Comparison of ENCODE assay signal across 21 mouse cellular contexts in the genomic region with DNA sequence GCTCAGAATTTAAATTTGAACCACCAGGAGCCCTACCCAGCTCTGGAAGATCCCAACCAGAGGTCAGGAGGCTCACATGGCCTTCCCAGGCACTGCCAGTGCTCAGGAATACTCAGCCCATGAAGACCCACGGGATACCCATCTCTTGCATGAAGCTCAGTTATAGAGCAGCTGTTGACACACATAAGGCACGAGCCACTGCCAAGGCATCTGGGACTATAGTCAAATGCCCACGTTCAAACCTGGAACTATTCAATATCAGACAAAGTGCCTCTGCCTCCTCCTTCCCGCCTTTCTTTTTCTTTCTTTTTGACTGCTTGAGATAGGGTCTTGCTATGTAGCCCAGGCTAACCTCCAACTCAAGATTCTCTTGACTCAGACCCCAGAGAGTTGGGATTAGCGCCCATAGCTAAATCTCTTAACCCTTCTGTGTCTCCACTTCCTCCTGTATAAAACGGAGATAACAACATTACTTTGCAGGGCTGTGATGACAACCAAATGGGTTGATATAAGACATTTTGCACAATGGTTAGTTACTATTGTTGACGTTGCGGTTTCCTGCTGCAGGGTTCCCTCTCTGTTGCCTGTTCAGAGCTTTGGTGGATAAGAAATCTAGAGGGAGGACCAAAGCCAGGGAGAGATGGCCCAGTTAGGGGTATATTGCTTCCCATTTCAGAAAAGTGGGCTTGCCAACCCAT. TPM values are rescaled to one million over a fixed set of nuclear protein-coding genes. Genes with fewer than 3 reads are reported as not detected.
A peak's percentile ranks its signal among the peaks of the same experiment; 100 is the strongest.
DNase-seq lines count a peak whose midpoint lies in the region; ATAC-seq and TF ChIP-seq lines count a peak whose summit lies in the region.
"Had no signal": no experiment of that assay in that cellular context is flagged by ENCODE, and none has a peak within 500 bp of the region (broad histone marks: within the 10 kb centered on the region; RNA-seq: fewer than 3 reads in every experiment).

No protein-coding gene starts in this region.

- no peaks in the 10 kb centered on the region for H3K27me3 ChIP-seq in kidney, adult 2 months (replicated peaks; ENCODE audit: control insufficient read depth, insufficient read depth, low read length)
- peaks cover 28% of the 10 kb centered on the region for H3K27me3 ChIP-seq in midbrain, embryonic 11.5 days (ENCODE audit: control insufficient read depth, insufficient read depth, low read length)
- peaks cover 8% of the 10 kb centered on the region for H3K27me3 ChIP-seq in midbrain, postnatal 0 days (ENCODE audit: insufficient read depth, low read length)

- H3K9ac ChIP-seq in midbrain, embryonic 11.5 days (ENCODE audit: low read length), result no peak overlapping the region
- H3K9ac ChIP-seq in midbrain, postnatal 0 days (replicated peaks; ENCODE audit: low read length, poor library complexity, severe bottlenecking), result no peak overlapping the region
- H3K9ac ChIP-seq: hindbrain, embryonic 15.5 days; limb, embryonic 15.5 days; liver, embryonic 14.5 days; lung, embryonic 14.5 days; midbrain, embryonic 13.5 days had no signal

- DNase-seq in kidney, adult 2 months, result no peak
- no peak for DNase-seq in kidney, postnatal 14 days
- peak; percentile 69 for DNase-seq in midbrain, embryonic 11.5 days (ENCODE audit: low spot score, missing footprints)
- DNase-seq in midbrain, postnatal 0 days (ENCODE audit: low spot score), result no peak
- peak; percentile 70 for DNase-seq in brain, adult 2 months (ENCODE audit: low read depth, low spot score)
- peak; percentile 36 to 57 for DNase-seq in layer of hippocampus, postnatal 14 days (ENCODE audit: low spot score in 2 of 2)
- no peak for DNase-seq in B cell, adult 2 months
- DNase-seq: adrenal gland, postnatal 10 days; cerebellum, adult 9-10 months; kidney, adult 8-10 months; kidney, postnatal 10 days; left cerebral cortex, postnatal 4 days; lung, embryonic 14.5 days; thymus, adult 2 months had no signal

- ATAC-seq in midbrain, embryonic 11.5 days (ENCODE audit: low FRiP score), result no peak
- ATAC-seq in midbrain, postnatal 0 days (ENCODE audit: low FRiP score), result no peak
- ATAC-seq: midbrain, embryonic 13.5 days had no signal

- H3K36me3 ChIP-seq in kidney, adult 2 months (ENCODE audit: control insufficient read depth, insufficient read depth, low read length), result no peaks in the 10 kb centered on the region
- no peaks in the 10 kb centered on the region for H3K36me3 ChIP-seq in midbrain, embryonic 11.5 days (ENCODE audit: control insufficient read depth, insufficient read depth, low read length)
- no peaks in the 10 kb centered on the region for H3K36me3 ChIP-seq in midbrain, postnatal 0 days (ENCODE audit: insufficient read depth, low read length)
- H3K36me3 ChIP-seq: forebrain, embryonic 10.5 days; hindbrain, embryonic 15.5 days; limb, embryonic 15.5 days; midbrain, embryonic 13.5 days had no signal

- TF ChIP-seq CTCF in kidney, adult 2 months (conservative IDR thresholded peaks at IDR 0.05; ENCODE audit: insufficient read depth, insufficient read length, low read depth, low read length), result no peak
- TF ChIP-seq CTCF in midbrain, postnatal 0 days (IDR thresholded peaks at IDR 0.05), result no peak

- no peaks in the 10 kb centered on the region for H3K9me3 ChIP-seq in midbrain, embryonic 11.5 days (ENCODE audit: control insufficient read depth, low read length)
- H3K9me3 ChIP-seq in midbrain, postnatal 0 days (ENCODE audit: low read length), result no peaks in the 10 kb centered on the region
- H3K9me3 ChIP-seq: forebrain, embryonic 10.5 days; hindbrain, embryonic 15.5 days; limb, embryonic 15.5 days; midbrain, embryonic 13.5 days had no signal

- peaks cover 7% of the 10 kb centered on the region; the same call in 1 of the 2 replicates for H3K4me1 ChIP-seq in kidney, adult 2 months (ENCODE audit: control insufficient read depth, insufficient read depth, low read length)
- H3K4me1 ChIP-seq in midbrain, embryonic 11.5 days (ENCODE audit: control insufficient read depth, insufficient read depth, low read length), result peaks cover 8% of the 10 kb centered on the region
- peaks cover 9% of the 10 kb centered on the region for H3K4me1 ChIP-seq in midbrain, postnatal 0 days (ENCODE audit: insufficient read depth, low read length)

- no peak for TF ChIP-seq POLR2A in kidney, adult 2 months (IDR thresholded peaks at IDR 0.05; ENCODE audit: low read depth, low read length)

- no peak overlapping the region for H3K4me2 ChIP-seq in midbrain, embryonic 11.5 days
- no peak overlapping the region for H3K4me2 ChIP-seq in midbrain, postnatal 0 days (ENCODE audit: low read depth, low read length, poor library complexity, severe bottlenecking)
- H3K4me2 ChIP-seq: heart, embryonic 11.5 days; hindbrain, embryonic 15.5 days; limb, embryonic 15.5 days; lung, embryonic 14.5 days; midbrain, embryonic 13.5 days had no signal

- H3K27ac ChIP-seq in kidney, adult 2 months (ENCODE audit: insufficient read depth, low read depth, low read length), result 0 out of 2 replicates have a peak overlapping the region, but pooled peaks have one; percentile 4
- no peak overlapping the region for H3K27ac ChIP-seq in midbrain, embryonic 11.5 days (ENCODE audit: low read depth, low read length)
- H3K27ac ChIP-seq in midbrain, postnatal 0 days (ENCODE audit: low read depth, low read length), result no peak overlapping the region
- H3K27ac ChIP-seq: forebrain, embryonic 10.5 days; hindbrain, embryonic 15.5 days; limb, embryonic 15.5 days; liver, embryonic 14.5 days; midbrain, embryonic 13.5 days; stomach, postnatal 0 days had no signal

- 81% methylated on average over 8 of the region's 8 CpGs for WGBS in kidney, adult 2 months
- 80% methylated on average over 8 of the region's 8 CpGs for WGBS in midbrain, embryonic 11.5 days
- 82% methylated on average over 8 of the region's 8 CpGs for WGBS in midbrain, postnatal 0 days

- no peak overlapping the region for H3K4me3 ChIP-seq in kidney, adult 2 months (ENCODE audit: insufficient read depth, low read depth, low read length)
- no peak overlapping the region for H3K4me3 ChIP-seq in midbrain, embryonic 11.5 days (ENCODE audit: low read depth, low read length)
- H3K4me3 ChIP-seq in midbrain, postnatal 0 days (ENCODE audit: low read depth, low read length), result no peak overlapping the region
- H3K4me3 ChIP-seq: forebrain, embryonic 10.5 days; hindbrain, embryonic 15.5 days; limb, embryonic 15.5 days; midbrain, embryonic 13.5 days had no signal

RNA-seq across cellular contexts. Expression of gene Mfsd4a, which starts 2.2 kb away (rescaled TPM):
- 64.1 and 84.5 TPM in 2 replicates for polyA plus RNA-seq in kidney, adult 2 months (2012; rRNA removed)
- polyA plus RNA-seq in midbrain, embryonic 11.5 days (2014; fragmentation: Nextera tagmentation; extraction: Ambion mirVana), result 8.1 and 8.7 TPM in 2 replicates
- 4.6 and 9.2 TPM in 2 replicates for total RNA-seq in midbrain, postnatal 0 days (2014; rRNA removed)
- 9.0 and 9.9 TPM in 2 replicates for polyA plus RNA-seq in midbrain, postnatal 0 days (2015; fragmentation: Nextera tagmentation; extraction: Ambion mirVana)
- total RNA-seq in layer of hippocampus, postnatal 14 days (2021), result 10 to 100 TPM; 42.8 to 50.7 TPM

RNA-seq across cellular contexts. Expression of gene Elk4, which starts 58.2 kb away (rescaled TPM):
- 18.4 and 27.8 TPM in 2 replicates for polyA plus RNA-seq in kidney, adult 2 months (2012; rRNA removed)
- 17.2 and 19.5 TPM in 2 replicates for polyA plus RNA-seq in midbrain, embryonic 11.5 days (2014; fragmentation: Nextera tagmentation; extraction: Ambion mirVana)
- 17.6 and 23.4 TPM in 2 replicates for total RNA-seq in midbrain, postnatal 0 days (2014; rRNA removed)
- polyA plus RNA-seq in midbrain, postnatal 0 days (2015; fragmentation: Nextera tagmentation; extraction: Ambion mirVana), result 6.0 and 8.1 TPM in 2 replicates
- total RNA-seq in layer of hippocampus, postnatal 14 days (2021), result 10 to 100 TPM; 59.1 to 60.4 TPM

Comparison
In these comparisons a context has a peak if more than half of its experiments do, and no peak if none do; other contexts are left out.
1. DNase-seq: peak in midbrain, embryonic 11.5 days (single experiment), brain, adult 2 months (single experiment) and layer of hippocampus, postnatal 14 days (2 of 2); none in kidney, adult 2 months (single experiment), kidney, postnatal 14 days (single experiment), midbrain, postnatal 0 days (single experiment) and B cell, adult 2 months (0 of 2).